Mouse (Mus musculus) left cerebral cortex, postnatal 14 days (tissue): ENCODE data around the gene Pou5f1. TPM values are rescaled to one million over a fixed set of nuclear protein-coding genes. Genes with fewer than 3 reads are reported as not detected.
"Not testable (repeated sequence)": the region's sequence is repeated elsewhere in the genome, so short reads cannot be mapped to it uniquely, and the experiment has no call there.

ENCODE experiments used
- DNase-seq, 2 experiments: peaks; one replicate each; pipeline ENCODE4 v3.0.0; 2021 to 2022; ENCODE audit warnings: low spot score in 2 of 2, mixed read lengths in 1 of 2
- intact Hi-C: fragments of 180-260 bp; cut with DNase I; formaldehyde crosslinking; loops from one replicate; pipeline ENCODE4 v1.15.1; 2025
- total RNA-seq, 2 experiments: library from RNA; stranded (reverse); gene quantifications; 2 replicates each; pipeline ENCODE4 v1.2.3; 2021

Gene Pou5f1
- total RNA-seq, 2 experiments from 2014 or later = 0.25 TPM; not detected in 1

DNA sequence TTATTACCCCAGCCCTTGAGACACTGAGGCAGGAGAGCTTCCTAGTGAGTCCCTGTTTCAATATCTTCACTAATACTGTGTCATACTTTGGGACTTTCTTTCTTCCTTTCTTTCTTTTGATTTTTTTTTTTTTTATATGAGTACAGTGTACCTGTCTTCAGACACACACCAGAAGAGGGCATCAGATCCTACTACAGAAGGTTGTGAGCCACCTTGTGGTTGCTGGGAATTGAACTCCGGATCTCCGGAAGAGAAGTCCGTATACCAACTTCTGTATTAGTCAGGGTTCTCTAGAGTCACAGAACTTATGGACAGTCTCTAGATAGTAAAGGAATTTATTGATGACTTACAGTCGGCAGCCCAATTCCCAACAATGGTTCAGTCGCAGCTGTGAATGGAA is 2.5 kb downstream of the Pou5f1 start:
- DNase-seq, intact Hi-C loops: not testable (repeated sequence)

DNA sequence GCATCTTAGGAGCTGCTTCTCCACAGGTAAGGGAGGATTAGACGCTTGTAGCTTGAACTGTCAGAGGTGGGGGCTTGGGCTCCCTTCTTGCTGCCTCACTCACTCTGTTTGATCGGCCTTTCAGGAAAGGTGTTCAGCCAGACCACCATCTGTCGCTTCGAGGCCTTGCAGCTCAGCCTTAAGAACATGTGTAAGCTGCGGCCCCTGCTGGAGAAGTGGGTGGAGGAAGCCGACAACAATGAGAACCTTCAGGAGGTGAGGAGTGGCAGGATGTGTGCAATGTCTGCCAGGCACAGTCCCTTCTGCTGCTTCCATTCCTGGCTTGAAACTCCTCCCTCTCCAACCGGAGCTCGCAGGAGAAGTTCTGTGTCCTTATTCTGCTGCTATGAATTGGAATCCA is 3.5 kb downstream of the Pou5f1 start:
- intact Hi-C loops = no loop called here
- no peak for DNase-seq

DNA sequence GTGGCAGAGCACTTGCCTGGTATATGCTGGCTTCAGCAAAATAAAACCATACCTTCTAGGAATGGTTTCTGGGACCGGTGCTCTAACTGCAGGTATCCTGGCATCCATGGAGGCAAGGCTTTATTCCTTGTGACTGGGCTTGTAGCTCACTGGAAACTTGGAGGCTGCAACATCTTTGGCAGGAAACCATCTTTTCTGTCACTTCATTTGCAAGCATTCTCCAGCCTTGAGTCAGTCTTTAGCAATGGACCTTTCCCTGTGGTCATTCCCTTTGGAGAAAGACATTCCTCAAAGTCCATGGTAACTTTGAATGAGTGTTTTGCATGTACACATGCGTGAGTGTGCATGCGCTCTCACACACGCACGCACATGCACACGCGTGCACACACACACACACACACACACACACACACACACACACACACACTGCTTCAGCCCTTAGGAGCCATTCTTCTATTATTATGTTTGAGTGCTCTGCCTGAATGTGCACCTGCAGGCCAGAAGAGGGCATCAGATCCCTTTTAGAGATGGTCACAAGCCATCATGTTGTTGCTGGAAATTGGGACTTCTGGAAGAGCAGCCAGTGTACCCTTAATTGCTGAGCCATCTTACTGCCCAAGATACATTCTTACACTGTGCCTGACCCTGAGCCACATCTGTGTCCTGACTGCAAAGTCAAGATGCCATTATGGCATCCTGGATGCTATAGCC is 7.3 kb downstream of the Pou5f1 start:
- intact Hi-C loops = no loop called here
- peak; percentile 23 to 60 for DNase-seq

DNA sequence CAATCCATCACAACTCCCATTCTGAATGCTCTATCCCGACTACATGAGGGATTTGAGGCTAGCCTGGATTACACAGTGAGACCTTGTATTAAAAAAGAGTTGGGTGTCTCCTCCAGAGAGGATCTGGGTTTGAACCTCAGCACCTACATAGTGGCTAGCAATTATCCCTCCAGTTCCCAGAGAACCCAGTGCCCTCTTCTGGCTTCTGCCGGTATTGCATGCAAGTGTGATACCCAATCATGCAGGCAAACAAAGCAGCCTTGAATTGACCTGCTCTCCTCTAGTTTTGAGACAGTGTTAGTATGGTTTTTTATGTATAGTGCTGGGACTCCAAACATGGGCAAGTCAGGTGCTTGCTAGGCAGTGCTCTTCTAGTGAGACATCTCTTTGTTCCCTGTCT is 8.1 kb downstream of the Pou5f1 start:
- DNase-seq = peak; percentile 62 to 68
- intact Hi-C loops = no loop called here

DNA sequence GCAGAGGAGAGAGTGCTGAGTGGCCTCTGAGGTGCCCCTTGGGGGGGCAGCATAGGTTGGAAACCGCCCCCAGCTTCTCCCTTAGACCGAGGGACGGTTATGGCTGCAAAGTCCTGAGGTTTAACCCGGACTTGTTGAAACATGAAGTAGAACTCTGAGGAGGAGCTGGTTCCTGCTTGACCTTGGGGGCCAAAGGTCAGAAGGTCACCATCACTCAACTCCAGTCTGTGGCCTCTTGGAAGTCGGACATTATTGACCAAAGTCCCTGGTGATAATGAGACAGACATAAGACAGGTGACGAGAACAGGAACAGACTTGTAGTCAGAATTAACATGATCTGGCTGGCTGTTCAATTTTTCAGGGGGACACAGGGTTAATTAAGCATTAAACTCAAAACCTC is 8.9 kb downstream of the Pou5f1 start:
- no peak for DNase-seq
- intact Hi-C loops = no loop called here

DNA sequence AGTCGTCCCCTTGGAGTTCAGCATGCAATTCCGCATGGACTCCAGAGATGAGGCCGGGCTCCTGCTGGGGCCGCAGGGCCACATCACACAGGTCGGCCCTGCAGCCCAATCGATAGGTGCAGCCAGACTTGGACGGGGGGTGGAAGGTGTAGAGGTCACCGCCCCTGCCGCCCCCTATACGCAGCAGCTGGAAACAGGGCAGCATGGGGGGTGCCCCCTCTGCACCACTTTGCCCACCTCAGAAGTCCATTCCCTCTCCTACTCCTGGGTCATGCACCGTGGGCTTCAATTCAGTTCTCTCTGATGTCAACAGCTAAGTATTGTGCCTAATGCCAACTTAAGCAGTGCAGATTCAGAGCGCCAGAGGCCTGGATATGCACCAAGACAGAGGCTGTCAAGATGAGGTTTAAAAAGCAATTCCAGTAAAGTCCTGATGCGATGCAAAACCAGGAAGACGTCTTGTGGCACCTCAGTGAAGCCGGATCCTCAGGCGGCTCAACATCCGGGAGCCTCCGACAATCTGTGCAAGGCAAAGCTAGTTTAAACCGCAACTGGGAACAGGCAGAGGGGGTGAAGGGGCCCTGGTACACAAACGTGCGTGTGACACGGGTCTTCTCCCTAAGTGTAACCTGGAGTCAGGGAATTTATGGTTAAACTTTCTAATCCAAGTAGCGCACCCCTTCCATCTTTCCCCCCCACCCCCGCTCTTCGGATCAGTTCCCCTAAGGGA is 10.3 kb downstream of the Pou5f1 start:
- intact Hi-C loops = no loop called here

DNA sequence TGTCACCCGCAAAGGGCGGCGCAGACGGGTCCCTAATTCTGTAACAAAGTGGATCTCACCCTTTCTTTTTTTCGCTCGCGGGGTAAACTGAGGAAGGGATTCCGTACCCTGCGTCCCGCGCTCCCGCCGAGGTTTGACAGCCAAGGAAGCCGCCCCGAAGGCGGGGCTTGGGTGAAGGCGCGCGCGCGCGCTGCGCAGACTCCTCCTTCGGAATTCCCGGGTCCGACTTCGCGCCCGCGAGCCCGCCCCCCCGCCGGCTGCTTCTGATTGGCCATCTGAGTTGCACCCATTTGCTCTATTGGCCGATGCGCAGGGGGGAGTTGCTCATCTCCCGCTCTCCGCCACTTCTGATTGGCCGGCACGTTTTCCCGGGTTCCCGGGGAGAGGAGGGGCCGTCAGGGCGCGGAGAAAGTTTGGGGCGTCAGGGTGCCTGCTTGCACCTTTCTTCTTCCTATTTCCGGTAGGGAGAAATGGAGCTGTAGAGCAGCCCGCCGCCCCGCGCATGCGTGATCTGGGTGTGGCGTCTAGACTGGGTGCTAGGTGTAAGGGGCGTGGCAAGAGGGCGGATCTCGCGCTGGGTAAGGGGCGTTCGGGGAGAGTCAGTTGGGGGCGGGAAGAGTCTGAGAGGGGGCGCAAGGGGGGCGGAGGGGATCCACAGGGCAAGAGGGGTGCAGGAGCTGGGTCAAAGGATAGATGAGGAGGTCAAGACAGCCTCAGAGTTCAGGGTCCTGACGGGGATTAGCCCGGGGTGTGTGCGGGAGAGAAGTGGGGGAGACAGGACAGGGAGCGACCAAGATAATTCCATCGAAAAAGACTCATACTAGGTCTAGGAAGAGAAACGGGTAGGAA is 11.1 kb downstream of the Pou5f1 start, which contains the start of the genes Tcf19 and Cchcr1:
Tcf19 (minus strand) TSS at position 173 of the 849 bp plus-strand sequence.
Cchcr1 (plus strand) TSS at position 449 of the 849 bp plus-strand sequence.
- DNase-seq = peak; percentile 96
- intact Hi-C loops = no loop called here

More for the DNA sequence above, 10.3 kb downstream of the Pou5f1 start:
- peak; percentile 36 to 64 for DNase-seq

DNA sequence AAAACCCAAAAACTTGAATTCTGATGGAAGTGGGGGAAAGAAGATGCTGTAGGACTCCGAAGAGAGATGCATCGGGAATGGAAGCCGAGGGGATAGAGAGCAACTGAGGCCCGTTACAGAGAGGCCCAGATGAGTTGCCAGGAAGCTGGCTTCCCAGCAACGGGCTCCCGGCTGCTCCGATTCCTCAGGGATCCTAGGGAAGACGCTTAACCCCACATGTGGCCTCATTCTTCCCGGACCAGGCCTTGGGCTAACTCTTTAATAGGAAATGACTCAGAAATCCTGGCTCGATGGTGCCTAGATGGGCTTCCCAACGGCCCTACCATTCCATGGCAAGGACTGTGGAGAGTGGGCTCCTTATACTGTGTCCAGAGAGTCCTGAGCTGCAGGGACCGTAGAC is 11.7 kb downstream of the Pou5f1 start:
- no peak for DNase-seq
- intact Hi-C loops = no loop called here

DNA sequence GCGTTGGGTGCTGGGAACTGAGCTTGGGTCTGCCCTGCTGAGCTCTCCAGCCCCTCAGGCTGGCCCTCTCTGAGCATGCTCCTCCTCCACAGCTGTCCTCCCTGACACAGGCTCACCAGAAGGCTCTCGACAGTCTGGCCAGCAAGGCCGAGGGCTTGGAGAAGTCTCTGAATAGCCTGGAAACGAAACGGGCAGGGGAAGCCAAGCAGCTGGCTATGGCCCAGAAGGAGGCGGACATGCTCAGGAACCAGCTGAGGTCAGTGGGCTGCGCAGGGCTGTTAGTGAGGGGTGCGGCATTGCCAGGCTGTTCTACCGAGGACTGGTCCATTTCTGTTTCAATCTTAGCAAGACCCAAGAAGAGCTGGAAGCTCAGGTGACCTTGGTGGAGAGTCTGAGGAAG is 18.5 kb downstream of the Pou5f1 start:
- intact Hi-C loops = no loop called here
- DNase-seq = no peak

DNA sequence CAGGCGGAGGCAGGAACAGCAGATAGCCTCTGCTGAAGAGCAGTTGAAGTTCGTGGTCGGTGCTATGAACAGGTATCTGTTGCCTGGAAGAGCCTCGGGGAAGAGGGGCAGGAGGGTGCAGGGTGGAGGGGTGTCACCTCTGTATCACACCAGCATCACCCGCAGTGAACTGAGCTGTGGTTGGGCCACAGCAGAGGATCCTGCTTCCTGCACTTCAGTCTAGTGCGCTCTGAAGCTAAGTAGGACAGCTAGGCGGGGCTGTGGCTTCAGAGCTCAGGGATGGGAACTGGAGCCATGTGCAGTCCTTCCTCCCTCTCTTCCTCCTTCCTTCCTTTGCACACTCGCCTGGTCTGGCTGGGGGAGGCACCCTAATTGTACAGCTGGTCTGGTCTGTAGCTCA is 20.8 kb downstream of the Pou5f1 start:
- intact Hi-C loops = no loop called here
- DNase-seq = no peak

DNA sequence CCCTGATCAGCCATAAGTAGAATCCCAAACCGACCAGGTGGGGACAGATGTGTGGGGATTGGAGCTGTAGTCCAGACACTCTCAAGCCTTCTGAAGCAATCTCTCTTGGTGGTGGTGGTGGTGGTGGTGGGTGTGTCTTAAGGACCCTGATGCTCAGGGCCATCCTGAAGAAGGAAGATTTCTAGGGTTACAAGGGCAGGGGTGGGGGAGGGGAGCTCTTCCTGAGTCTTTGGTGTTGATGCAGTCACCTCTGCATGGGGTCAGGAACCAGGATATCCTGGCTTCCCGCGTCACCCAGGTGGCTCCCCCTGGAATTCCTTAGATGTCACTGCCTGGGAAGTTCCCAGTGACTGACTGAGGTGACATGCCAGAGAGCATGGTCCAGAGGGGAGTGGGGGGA is 26.5 kb downstream of the Pou5f1 start:
- intact Hi-C loops = no loop called here
- DNase-seq = no peak

DNA sequence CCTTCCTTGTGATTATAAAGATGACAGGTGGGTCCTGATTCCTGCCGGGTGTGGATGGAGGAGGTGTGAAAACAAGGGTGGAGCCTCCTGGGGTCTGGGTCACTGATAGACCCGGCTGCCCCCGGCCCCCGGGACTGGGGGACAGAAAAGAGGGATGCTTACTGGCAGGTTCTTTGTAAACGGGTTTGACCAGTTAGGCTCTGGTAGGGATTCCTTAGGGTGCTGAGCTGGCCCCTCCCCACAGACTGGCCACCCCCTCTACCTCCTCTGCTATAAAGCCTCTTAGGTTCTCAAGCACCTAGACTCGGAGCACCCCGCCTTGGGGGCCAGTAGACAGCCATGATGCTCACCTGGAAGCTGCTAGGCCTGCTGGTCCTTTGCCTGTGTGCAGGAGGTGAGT is 27.1 kb downstream of the Pou5f1 start, which contains the start of gene Psors1c2:
Psors1c2 (plus strand) TSS at position 301 of the 400 bp plus-strand sequence.
- intact Hi-C loops = no loop called here
- DNase-seq = no peak

DNA sequence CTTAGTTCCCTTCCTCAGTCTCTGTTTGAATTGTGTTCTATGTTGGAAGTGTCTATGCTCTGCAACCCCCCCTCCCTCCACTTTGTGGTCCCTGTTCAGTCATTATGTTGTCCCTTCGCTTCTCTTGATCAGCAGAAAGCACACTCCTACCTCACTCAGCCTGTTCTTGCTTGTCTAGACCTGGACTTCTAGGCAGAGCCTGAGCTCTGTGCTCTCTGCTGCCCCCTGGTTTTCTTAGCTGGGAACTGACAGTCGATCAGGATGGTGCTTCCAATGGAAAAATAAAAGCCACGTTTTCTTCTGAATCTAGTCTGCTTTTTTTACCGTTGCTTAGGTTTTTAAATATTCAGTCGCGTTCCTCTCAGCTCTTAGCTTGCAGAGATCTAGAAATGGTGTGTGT is 28.5 kb downstream of the Pou5f1 start:
- DNase-seq = peak; percentile 91 to 93
- intact Hi-C loops = no loop called here

DNA sequence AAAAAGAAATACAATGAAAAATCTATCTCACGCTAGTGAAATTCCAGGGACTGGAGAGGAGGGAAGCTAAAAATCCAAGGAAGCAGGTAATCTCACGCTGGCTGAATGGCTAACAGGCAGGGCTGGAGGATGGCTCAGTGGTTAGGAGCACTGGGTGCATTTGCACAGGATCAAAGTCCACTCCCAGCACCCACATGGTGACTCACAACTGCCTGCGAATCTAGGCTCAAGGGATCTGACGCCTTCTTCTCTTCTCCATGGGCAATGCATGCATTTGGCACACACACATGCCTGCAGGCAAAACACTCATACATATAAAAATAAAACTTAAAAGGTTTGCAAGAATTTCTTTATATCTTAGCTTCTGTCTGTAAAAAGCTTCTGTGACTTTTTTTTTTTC is 31.6 kb downstream of the Pou5f1 start:
- intact Hi-C loops = no loop called here
- DNase-seq = no peak

DNA sequence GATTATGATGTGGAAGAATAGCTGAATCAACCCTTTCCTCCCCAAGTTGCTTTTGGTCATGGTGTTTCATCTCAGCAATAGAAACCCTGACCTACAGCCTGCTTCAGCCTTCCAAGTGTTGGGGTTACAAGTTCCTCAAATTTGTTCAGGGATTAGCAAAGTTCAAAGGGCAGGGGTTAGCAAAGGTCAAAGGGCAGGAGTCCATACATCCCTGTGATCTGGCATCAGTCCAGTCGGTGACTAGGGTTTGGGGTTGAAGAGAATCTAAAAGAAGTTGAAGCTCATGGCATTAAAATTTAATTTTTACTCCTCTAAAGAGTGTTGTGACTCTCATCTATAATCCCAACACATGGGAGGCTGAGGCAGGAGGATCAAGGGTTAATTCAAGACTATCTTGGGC is 32.7 kb downstream of the Pou5f1 start:
- no peak for DNase-seq
- intact Hi-C loops = no loop called here

DNA sequence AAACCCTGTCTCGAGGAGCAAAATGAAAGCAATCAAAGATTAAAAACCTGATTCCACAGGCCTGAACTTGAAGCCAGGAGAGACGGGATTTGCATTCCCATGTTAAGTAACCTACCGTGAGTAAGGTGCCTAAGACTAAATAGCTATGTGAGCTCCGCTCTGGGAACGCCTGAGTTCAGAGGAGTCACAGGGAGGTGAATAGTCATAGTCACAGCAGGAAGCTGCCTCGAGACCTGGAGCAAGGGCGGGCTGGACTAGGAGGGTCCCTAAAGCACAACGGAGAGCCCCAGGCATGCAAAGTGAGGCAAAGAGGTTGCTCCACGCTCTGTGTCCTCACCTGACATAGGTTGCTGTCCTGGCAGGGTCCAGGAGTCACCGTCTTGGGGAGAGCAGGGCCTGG is 33.7 kb downstream of the Pou5f1 start:
- DNase-seq = no peak
- intact Hi-C loops = no loop called here

DNA sequence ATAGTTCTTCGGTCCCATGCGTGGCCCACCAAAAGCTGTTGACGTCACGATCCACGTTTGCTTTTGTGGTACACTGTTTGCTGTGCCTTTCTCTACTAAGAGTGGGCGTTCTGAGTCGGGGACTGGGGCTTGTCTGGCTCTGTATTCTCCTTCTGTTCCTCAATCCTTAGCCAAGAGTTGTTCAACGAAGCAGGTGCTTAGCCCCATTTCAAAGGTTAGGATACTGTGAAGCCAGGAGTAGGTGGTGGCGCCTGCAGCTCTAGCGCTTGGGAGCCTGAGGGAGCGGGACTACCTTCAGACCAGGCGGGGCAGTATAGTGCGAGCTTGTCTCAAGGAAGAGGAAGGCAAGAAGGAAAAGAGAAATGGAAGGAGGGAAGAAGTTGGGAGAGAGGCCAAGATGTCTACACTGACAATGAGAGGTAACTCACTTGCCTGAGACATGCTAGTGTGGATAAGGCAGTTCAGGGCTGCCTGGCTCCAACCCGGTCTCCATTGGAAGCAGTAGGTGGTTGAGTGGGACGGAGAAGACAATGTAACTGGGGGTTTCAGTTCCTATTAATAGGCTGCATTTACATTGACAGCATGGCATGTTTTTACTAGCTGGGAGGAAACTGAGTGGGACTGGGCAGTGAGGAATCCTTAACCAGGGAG is 37.1 kb downstream of the Pou5f1 start:
- intact Hi-C loops = no loop called here
- peak; percentile 33 to 56 for DNase-seq

DNA sequence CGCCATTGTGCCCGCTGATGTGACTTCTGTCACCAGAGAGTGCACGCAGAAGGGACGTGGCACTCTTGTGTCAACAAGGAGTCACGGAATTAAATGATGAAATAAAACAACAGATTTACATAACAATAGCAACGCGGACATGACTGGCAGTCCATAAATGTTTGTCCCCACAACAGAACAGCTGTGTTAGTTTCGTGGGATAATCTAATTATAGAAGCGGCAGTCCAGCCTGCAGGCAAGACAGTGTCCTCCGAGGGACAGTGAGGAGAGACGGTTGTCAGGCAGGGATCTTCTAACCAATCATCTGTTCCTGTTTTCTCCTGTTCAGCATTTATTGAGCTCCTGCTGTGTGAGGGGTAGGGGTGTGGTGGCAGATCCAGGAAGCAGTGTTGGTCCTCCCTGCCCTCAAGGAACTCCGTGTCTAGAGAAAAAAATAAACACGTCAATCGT is 37.6 kb downstream of the Pou5f1 start:
- intact Hi-C loops = no loop called here
- no peak for DNase-seq

DNA sequence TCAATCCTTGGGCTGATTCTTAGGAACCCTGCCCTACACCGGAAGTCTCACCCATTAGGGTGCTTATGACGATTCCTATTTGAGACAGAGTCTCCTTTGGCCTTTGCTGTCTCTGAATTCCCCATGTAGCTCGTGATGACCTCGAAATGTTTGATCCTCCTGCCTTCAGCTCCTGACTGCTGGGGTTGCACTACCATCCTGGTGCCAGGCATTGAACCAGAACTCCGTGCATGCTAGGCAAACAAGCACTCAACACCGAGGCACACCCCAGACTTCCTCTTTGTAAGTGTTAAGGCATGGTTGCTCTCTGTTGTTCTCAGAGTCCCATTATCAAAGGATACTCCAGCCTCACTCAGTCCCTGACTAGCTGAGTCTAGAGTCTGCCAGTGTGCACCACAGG is 38.2 kb downstream of the Pou5f1 start:
- intact Hi-C loops = no loop called here
- no peak for DNase-seq
